Mouse (Mus musculus) 3134 (cell line): Measurements from ENCODE around the gene Myl9.
"Not testable (repeated sequence)": the region's sequence is repeated elsewhere in the genome, so short reads cannot be mapped to it uniquely, and the experiment has no call there.

Source experiments
- DNase-seq: peaks from one replicate; pipeline ENCODE4 v3.0.0-alpha.2; 2011; ENCODE audit warnings: low spot score; ENCODE audit not compliant: insufficient read length; ENCODE audit errors: extremely low read depth

Gene Myl9

GRCm38 (mm10) chr2:156782481-156783348, 7.5 kb downstream of the Myl9 start:
- no peak for DNase-seq

- no peak for DNase-seq
Measured at GRCm38 (mm10) chr2:156783349-156783728, 8.1 kb downstream of the Myl9 start.

- no peak for DNase-seq
Measured at GRCm38 (mm10) chr2:156784016-156784585, 8.9 kb downstream of the Myl9 start.

- DNase-seq, result no peak
Measured at GRCm38 (mm10) chr2:156784891-156785290, 9.7 kb downstream of the Myl9 start.

GRCm38 (mm10) chr2:156786369-156786768, 11.1 kb downstream of the Myl9 start:
- DNase-seq, result not testable (repeated sequence)

GRCm38 (mm10) chr2:156787090-156787775, 12.0 kb downstream of the Myl9 start:
- DNase-seq, result no peak

- DNase-seq, result no peak
Measured at GRCm38 (mm10) chr2:156787776-156788105, 12.5 kb downstream of the Myl9 start.

- DNase-seq, result no peak
Measured at GRCm38 (mm10) chr2:156788836-156789235, 13.6 kb downstream of the Myl9 start.

- DNase-seq, result no peak
Measured at GRCm38 (mm10) chr2:156798516-156798915, 23.3 kb downstream of the Myl9 start.

GRCm38 (mm10) chr2:156801045-156801444, 25.8 kb downstream of the Myl9 start:
- no peak for DNase-seq

GRCm38 (mm10) chr2:156802116-156802515, 26.9 kb downstream of the Myl9 start:
- DNase-seq, result not testable (repeated sequence)

GRCm38 (mm10) chr2:156803698-156804372, 28.6 kb downstream of the Myl9 start:
- no peak for DNase-seq

- no peak for DNase-seq
Measured at GRCm38 (mm10) chr2:156804589-156804988, 29.4 kb downstream of the Myl9 start.

GRCm38 (mm10) chr2:156806886-156807285, 31.7 kb downstream of the Myl9 start:
- no peak for DNase-seq

- DNase-seq, result peak; percentile 25
Measured at GRCm38 (mm10) chr2:156809579-156809978, 34.4 kb downstream of the Myl9 start.

GRCm38 (mm10) chr2:156810716-156811115, 35.5 kb downstream of the Myl9 start:
- DNase-seq, result no peak

- no peak for DNase-seq
Measured at GRCm38 (mm10) chr2:156811556-156811955, 36.3 kb downstream of the Myl9 start.

- DNase-seq, result no peak
Measured at GRCm38 (mm10) chr2:156814344-156814801, 39.2 kb downstream of the Myl9 start.

- no peak for DNase-seq
Measured at GRCm38 (mm10) chr2:156814893-156815292, 39.7 kb downstream of the Myl9 start.

- DNase-seq, result no peak
Measured at GRCm38 (mm10) chr2:156815412-156815811, 40.2 kb downstream of the Myl9 start.

- no peak for DNase-seq
Measured at GRCm38 (mm10) chr2:156816116-156816515, 40.9 kb downstream of the Myl9 start.
